ENCODE assay signal across 10 mouse cellular contexts in genomic region chr7:125577486-125578088, GRCm38 (mm10). TPM values are rescaled to one million over a fixed set of nuclear protein-coding genes. Genes with fewer than 3 reads are reported as not detected.
DNase-seq lines count a peak whose midpoint lies in the region; ATAC-seq and TF ChIP-seq lines count a peak whose summit lies in the region.
"Had no signal": no experiment of that assay in that cellular context is flagged by ENCODE, and none has a peak within 500 bp of the region (broad histone marks: within the 10 kb centered on the region; RNA-seq: fewer than 3 reads in every experiment).

No protein-coding gene starts in this region.

- no peak for TF ChIP-seq POLR2A in lung, adult 2 months (IDR thresholded peaks at IDR 0.05; ENCODE audit: borderline replicate concordance, extremely low read depth, low read depth, low read length)

- no peak overlapping the region for H3K4me3 ChIP-seq in heart, embryonic 11.5 days (ENCODE audit: low read depth, low read length)
- no peak overlapping the region for H3K4me3 ChIP-seq in lung, embryonic 16.5 days (ENCODE audit: low read length)
- H3K4me3 ChIP-seq in lung, adult 2 months (replicated peaks; ENCODE audit: extremely low read depth, low read depth, low read length) = no peak overlapping the region
- H3K4me3 ChIP-seq in stomach, embryonic 15.5 days (replicated peaks) = no peak overlapping the region
- H3K4me3 ChIP-seq in midbrain, embryonic 10.5 days = no peak overlapping the region
- H3K4me3 ChIP-seq: embryonic facial prominence, embryonic 12.5 days had no signal

- H3K9ac ChIP-seq in heart, embryonic 11.5 days (ENCODE audit: low read depth, low read length) = no peak overlapping the region; the same call in 1 of the 2 replicates
- H3K9ac ChIP-seq in lung, embryonic 16.5 days (ENCODE audit: low read length) = no peak overlapping the region
- no peak overlapping the region for H3K9ac ChIP-seq in stomach, embryonic 15.5 days
- H3K9ac ChIP-seq: embryonic facial prominence, embryonic 12.5 days had no signal

- no peaks in the 10 kb centered on the region for H3K9me3 ChIP-seq in heart, embryonic 11.5 days (replicated peaks; ENCODE audit: control insufficient read depth, low read length)
- H3K9me3 ChIP-seq in lung, embryonic 16.5 days (ENCODE audit: control insufficient read depth, low read length) = no peaks in the 10 kb centered on the region
- no peaks in the 10 kb centered on the region for H3K9me3 ChIP-seq in stomach, embryonic 15.5 days
- H3K9me3 ChIP-seq in midbrain, embryonic 10.5 days (replicated peaks) = no peaks in the 10 kb centered on the region
- H3K9me3 ChIP-seq: embryonic facial prominence, embryonic 12.5 days had no signal

- no peaks in the 10 kb centered on the region for H3K27me3 ChIP-seq in heart, embryonic 11.5 days (ENCODE audit: control insufficient read depth, insufficient read depth, low read length)
- H3K27me3 ChIP-seq in lung, embryonic 16.5 days (ENCODE audit: control insufficient read depth, insufficient read depth, low read depth, low read length) = no peaks in the 10 kb centered on the region
- no peaks in the 10 kb centered on the region for H3K27me3 ChIP-seq in stomach, embryonic 15.5 days (replicated peaks)
- H3K27me3 ChIP-seq in midbrain, embryonic 10.5 days (ENCODE audit: low read depth, poor library complexity, severe bottlenecking) = peaks cover 21% of the 10 kb centered on the region
- H3K27me3 ChIP-seq: CH12.LX; embryonic facial prominence, embryonic 12.5 days had no signal

- no peaks in the 10 kb centered on the region for H3K36me3 ChIP-seq in heart, embryonic 11.5 days (ENCODE audit: control insufficient read depth, insufficient read depth, low read length)
- H3K36me3 ChIP-seq in lung, embryonic 16.5 days (ENCODE audit: control insufficient read depth, insufficient read depth, low read length) = no peaks in the 10 kb centered on the region
- no peaks in the 10 kb centered on the region for H3K36me3 ChIP-seq in stomach, embryonic 15.5 days
- H3K36me3 ChIP-seq in midbrain, embryonic 10.5 days = no peaks in the 10 kb centered on the region

- no peak overlapping the region for H3K27ac ChIP-seq in heart, embryonic 11.5 days (ENCODE audit: low read depth, low read length)
- peak overlapping the region; percentile 55; the same call in 1 of the 2 replicates for H3K27ac ChIP-seq in lung, embryonic 16.5 days (ENCODE audit: low read length)
- peak overlapping the region; percentile 19; the same call in 1 of the 2 replicates for H3K27ac ChIP-seq in stomach, embryonic 15.5 days
- H3K27ac ChIP-seq in midbrain, embryonic 10.5 days (replicated peaks) = no peak overlapping the region
- H3K27ac ChIP-seq: embryonic facial prominence, embryonic 12.5 days had no signal

- no peak for TF ChIP-seq CTCF in lung, adult 2 months (IDR thresholded peaks at IDR 0.05; ENCODE audit: insufficient read depth, low read length)

- DNase-seq in heart, adult 11 months = peak; percentile 99
- DNase-seq in lung, adult 2 months = no peak
- no peak for DNase-seq in midbrain, embryonic 10.5 days (ENCODE audit: low spot score)
- no peak for DNase-seq in spleen, postnatal 36 days (ENCODE audit: low spot score in 2 of 2)

- H3K4me2 ChIP-seq in heart, embryonic 11.5 days = no peak overlapping the region
- no peak overlapping the region for H3K4me2 ChIP-seq in lung, embryonic 16.5 days (ENCODE audit: low read depth, low read length)
- H3K4me2 ChIP-seq in stomach, embryonic 15.5 days = no peak overlapping the region
- H3K4me2 ChIP-seq: embryonic facial prominence, embryonic 12.5 days had no signal

- ATAC-seq in heart, embryonic 11.5 days (replicated peaks; ENCODE audit: insufficient number of reproducible peaks, low FRiP score, low TSS enrichment) = no peak
- ATAC-seq in lung, embryonic 16.5 days (ENCODE audit: low read depth) = no peak
- peak; percentile 20 for ATAC-seq in common myeloid progenitor, adult 5-6 weeks (replicated peaks; ENCODE audit: low read depth, poor library complexity, severe bottlenecking)
- no peak for ATAC-seq in stomach, embryonic 15.5 days (ENCODE audit: insufficient read depth, low FRiP score, low read depth)

- WGBS in heart, embryonic 11.5 days (ENCODE audit: insufficient replicate concordance) = 72% methylated on average over 11 of the region's 11 CpGs
- 63% methylated on average over 11 of the region's 11 CpGs for WGBS in lung, embryonic 16.5 days
- 50% methylated on average over 11 of the region's 11 CpGs for WGBS in lung, adult 2 months
- WGBS in stomach, embryonic 15.5 days = 74% methylated on average over 11 of the region's 11 CpGs
- WGBS in midbrain, embryonic 10.5 days = 91% methylated on average over 11 of the region's 11 CpGs

- peaks cover 10% of the 10 kb centered on the region for H3K4me1 ChIP-seq in heart, embryonic 11.5 days (ENCODE audit: control insufficient read depth, insufficient read depth, low read length)
- peaks cover 41% of the 10 kb centered on the region for H3K4me1 ChIP-seq in lung, embryonic 16.5 days (replicated peaks; ENCODE audit: control insufficient read depth, insufficient read depth, low read length)
- H3K4me1 ChIP-seq in lung, adult 2 months (ENCODE audit: control insufficient read depth, insufficient read depth, low read length) = peaks cover 29% of the 10 kb centered on the region
- peaks cover 32% of the 10 kb centered on the region for H3K4me1 ChIP-seq in stomach, embryonic 15.5 days
- H3K4me1 ChIP-seq in midbrain, embryonic 10.5 days = peaks cover 16% of the 10 kb centered on the region

RNA-seq across cellular contexts. Expression of gene Il21r, which starts 25.6 kb away (rescaled TPM):
- 0.10 TPM in 1 of 2 replicates, not detected in the other for polyA plus RNA-seq in heart, embryonic 11.5 days (2014; fragmentation: Nextera tagmentation; extraction: Ambion mirVana)
- 0.40 and 0.83 TPM in 2 replicates for polyA plus RNA-seq in lung, embryonic 16.5 days (2015; fragmentation: Nextera tagmentation; extraction: Ambion mirVana)
- polyA plus RNA-seq in lung, adult 2 months (2012; rRNA removed) = 7.6 and 8.8 TPM in 2 replicates
- total RNA-seq in common myeloid progenitor, adult 5-6 weeks (2017) = 3.3 TPM in 2 replicates
- polyA plus RNA-seq in stomach, embryonic 15.5 days (2015; fragmentation: Nextera tagmentation; extraction: Ambion mirVana) = 0.57 and 0.65 TPM in 2 replicates
- polyA plus RNA-seq in midbrain, embryonic 10.5 days (2016; fragmentation: Nextera tagmentation; extraction: Ambion mirVana) = 0.53 and 0.58 TPM in 2 replicates

RNA-seq across cellular contexts. Expression of gene Il4ra, which starts 25.7 kb away (rescaled TPM):
- 1.5 and 1.6 TPM in 2 replicates for polyA plus RNA-seq in heart, embryonic 11.5 days (2014; fragmentation: Nextera tagmentation; extraction: Ambion mirVana)
- polyA plus RNA-seq in lung, embryonic 16.5 days (2015; fragmentation: Nextera tagmentation; extraction: Ambion mirVana) = 18.8 and 19.5 TPM in 2 replicates
- 75.3 and 85.2 TPM in 2 replicates for polyA plus RNA-seq in lung, adult 2 months (2012; rRNA removed)
- total RNA-seq in common myeloid progenitor, adult 5-6 weeks (2017) = 21.2 and 23.0 TPM in 2 replicates
- polyA plus RNA-seq in stomach, embryonic 15.5 days (2015; fragmentation: Nextera tagmentation; extraction: Ambion mirVana) = 9.5 and 10.1 TPM in 2 replicates
- polyA plus RNA-seq in midbrain, embryonic 10.5 days (2016; fragmentation: Nextera tagmentation; extraction: Ambion mirVana) = 5.5 and 6.9 TPM in 2 replicates

Comparison
In these comparisons a context has a peak if more than half of its experiments do, and no peak if none do; other contexts are left out.
1. H3K27ac ChIP-seq: peak in lung, embryonic 16.5 days (single experiment) and stomach, embryonic 15.5 days (single experiment); none in heart, embryonic 11.5 days (single experiment) and midbrain, embryonic 10.5 days (single experiment).